17 mouse cellular contexts compared by ENCODE assay signal in the genomic region with DNA sequence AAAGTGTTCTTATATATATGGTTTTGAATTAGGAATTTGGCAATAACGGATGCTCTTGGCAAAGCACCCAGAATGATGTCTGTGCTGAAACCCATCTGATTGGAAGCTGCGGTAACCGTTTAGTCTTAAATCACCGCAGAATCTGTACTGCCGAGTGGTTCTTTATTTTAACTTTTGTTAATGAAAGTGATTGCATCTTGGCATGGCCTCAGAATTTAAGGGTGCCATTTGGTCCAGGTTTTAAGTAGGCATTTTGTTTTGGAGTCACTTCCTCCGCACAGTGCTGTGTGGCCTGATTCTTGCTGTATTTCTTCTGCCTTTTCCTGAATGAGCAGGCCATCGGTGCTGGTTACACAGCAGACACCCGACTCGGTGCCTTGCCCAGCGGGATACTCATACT. TPM values are rescaled to one million over a fixed set of nuclear protein-coding genes. Genes with fewer than 3 reads are reported as not detected.
DNase-seq lines count a peak whose midpoint lies in the region; ATAC-seq lines count a peak whose summit lies in the region.
"Had no signal": no experiment of that assay in that cellular context is flagged by ENCODE, and none has a peak within 500 bp of the region (broad histone marks: within the 10 kb centered on the region; RNA-seq: fewer than 3 reads in every experiment).

No protein-coding gene starts in this region.

- peaks cover 4% of the 10 kb centered on the region; the same call in 1 of the 2 replicates for H3K4me1 ChIP-seq in forebrain, embryonic 15.5 days
- H3K4me1 ChIP-seq in forebrain, embryonic 10.5 days = no peaks in the 10 kb centered on the region
- H3K4me1 ChIP-seq in hindbrain, embryonic 14.5 days (replicated peaks; ENCODE audit: control insufficient read depth, insufficient read depth, low read length) = 0 out of 2 replicates have a peak, but pooled peaks cover 3% of the 10 kb centered on the region
- H3K4me1 ChIP-seq: heart, embryonic 10.5 days; limb, embryonic 15.5 days had no signal

- H3K36me3 ChIP-seq in forebrain, embryonic 15.5 days = no peaks in the 10 kb centered on the region
- H3K36me3 ChIP-seq in forebrain, embryonic 10.5 days (replicated peaks) = peaks cover 39% of the 10 kb centered on the region
- no peaks in the 10 kb centered on the region for H3K36me3 ChIP-seq in hindbrain, embryonic 14.5 days (replicated peaks; ENCODE audit: control insufficient read depth, insufficient read depth)

- no peak; the same call in 1 of the 2 replicates for ATAC-seq in forebrain, embryonic 15.5 days (replicated peaks)
- no peak for ATAC-seq in hindbrain, embryonic 14.5 days (ENCODE audit: low FRiP score)
- ATAC-seq: hindbrain, embryonic 16.5 days; intestine, postnatal 0 days had no signal

- H3K27ac ChIP-seq in forebrain, embryonic 15.5 days (replicated peaks) = peak overlapping the region; percentile 46; the same call in 1 of the 2 replicates
- no peak overlapping the region for H3K27ac ChIP-seq in forebrain, embryonic 10.5 days
- H3K27ac ChIP-seq in hindbrain, embryonic 14.5 days = no peak overlapping the region
- H3K27ac ChIP-seq: heart, embryonic 10.5 days; kidney, postnatal 0 days; limb, embryonic 15.5 days had no signal

- no peaks in the 10 kb centered on the region for H3K27me3 ChIP-seq in forebrain, embryonic 15.5 days
- peaks cover 5% of the 10 kb centered on the region; the same call in 1 of the 2 replicates for H3K27me3 ChIP-seq in forebrain, embryonic 10.5 days (ENCODE audit: poor library complexity, severe bottlenecking)
- no peaks in the 10 kb centered on the region for H3K27me3 ChIP-seq in hindbrain, embryonic 14.5 days (ENCODE audit: control insufficient read depth, insufficient read depth, low read length)
- H3K27me3 ChIP-seq: limb, embryonic 15.5 days had no signal

- no peak overlapping the region for H3K4me2 ChIP-seq in forebrain, embryonic 15.5 days (replicated peaks)
- H3K4me2 ChIP-seq in hindbrain, embryonic 14.5 days (replicated peaks) = no peak overlapping the region
- H3K4me2 ChIP-seq: limb, embryonic 15.5 days had no signal

- no peak overlapping the region for H3K9ac ChIP-seq in forebrain, embryonic 15.5 days (replicated peaks)
- no peak overlapping the region for H3K9ac ChIP-seq in hindbrain, embryonic 14.5 days
- H3K9ac ChIP-seq: limb, embryonic 15.5 days had no signal

- H3K4me3 ChIP-seq in forebrain, embryonic 15.5 days = no peak overlapping the region
- H3K4me3 ChIP-seq in forebrain, embryonic 10.5 days = no peak overlapping the region
- H3K4me3 ChIP-seq in hindbrain, embryonic 14.5 days (replicated peaks; ENCODE audit: low read length) = no peak overlapping the region
- H3K4me3 ChIP-seq: heart, embryonic 10.5 days; limb, embryonic 15.5 days had no signal

- DNase-seq in forebrain, embryonic 10.5 days (ENCODE audit: extremely low spot score, low spot score) = no peak
- DNase-seq in right cerebral cortex, adult 18-20 months = peak; percentile 35
- no peak for DNase-seq in right cerebral cortex, postnatal 14 days
- peak; percentile 60 for DNase-seq in layer of hippocampus, adult 9-11 months
- no peak for DNase-seq in heart, postnatal 14 days
- DNase-seq in hindbrain, embryonic 14.5 days (ENCODE audit: low spot score) = no peak
- no peak for DNase-seq in kidney, postnatal 36 days
- DNase-seq: adrenal gland, postnatal 25 days; cerebellum, adult 9-10 months; heart, postnatal 36 days; thymus, postnatal 4 days had no signal

- no peaks in the 10 kb centered on the region for H3K9me3 ChIP-seq in forebrain, embryonic 15.5 days
- H3K9me3 ChIP-seq in forebrain, embryonic 10.5 days = peaks cover 25% of the 10 kb centered on the region
- no peaks in the 10 kb centered on the region for H3K9me3 ChIP-seq in hindbrain, embryonic 14.5 days (ENCODE audit: control insufficient read depth, low read length)
- H3K9me3 ChIP-seq: limb, embryonic 15.5 days had no signal

- WGBS in forebrain, embryonic 15.5 days = 65% methylated on average over 10 of the region's 10 CpGs
- 96% methylated on average over 10 of the region's 10 CpGs for WGBS in forebrain, embryonic 10.5 days
- 86% methylated on average over 10 of the region's 10 CpGs for WGBS in hindbrain, embryonic 14.5 days

- intact Hi-C loops in heart, postnatal 14 days (cut with DNase I) = no loop called here

RNA-seq across cellular contexts. Expression of gene Dctd, which starts 47.6 kb away (rescaled TPM):
- polyA plus RNA-seq in forebrain, embryonic 15.5 days (2015; fragmentation: Nextera tagmentation; extraction: Ambion mirVana) = 13.1 and 14.4 TPM in 2 replicates
- polyA plus RNA-seq in forebrain, embryonic 10.5 days (2016; fragmentation: Nextera tagmentation; extraction: Ambion mirVana) = 50.0 and 51.5 TPM in 2 replicates
- total RNA-seq in heart, postnatal 14 days (2021) = 1 to 10 TPM; 1.1 to 2.1 TPM
- polyA plus RNA-seq in hindbrain, embryonic 14.5 days (2014; fragmentation: Nextera tagmentation; extraction: Ambion mirVana) = 11.8 and 12.3 TPM in 2 replicates

Comparison
In these comparisons a context has a peak if more than half of its experiments do, and no peak if none do; other contexts are left out.
1. DNase-seq: peak in right cerebral cortex, adult 18-20 months (single experiment) and layer of hippocampus, adult 9-11 months (single experiment); none in forebrain, embryonic 10.5 days (single experiment), right cerebral cortex, postnatal 14 days (single experiment), heart, postnatal 14 days (0 of 2), hindbrain, embryonic 14.5 days (single experiment) and kidney, postnatal 36 days (0 of 2).